18 mouse cellular contexts compared by ENCODE assay signal in the genomic region with DNA sequence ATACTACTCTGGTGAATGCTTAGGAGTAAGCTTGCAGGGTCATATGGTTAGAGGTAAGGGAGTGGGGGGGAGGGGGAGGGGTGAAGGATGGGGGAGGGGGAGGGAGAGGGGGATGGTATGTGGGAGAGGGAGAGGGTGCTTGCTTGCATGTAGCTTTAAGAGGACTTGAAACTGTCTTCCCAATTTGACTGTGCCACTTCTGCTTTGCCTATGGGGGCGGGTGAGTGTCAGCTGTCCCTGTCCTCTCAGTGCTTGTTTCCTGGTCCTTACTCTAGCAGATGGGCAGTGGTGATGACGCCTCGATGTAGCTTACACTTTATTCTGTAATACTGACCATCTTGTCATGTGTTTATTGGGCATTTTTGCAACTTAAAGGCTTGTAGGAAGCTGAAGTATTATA. TPM values are rescaled to one million over a fixed set of nuclear protein-coding genes. Genes with fewer than 3 reads are reported as not detected.
DNase-seq lines count a peak whose midpoint lies in the region; ATAC-seq and TF ChIP-seq lines count a peak whose summit lies in the region.
"Had no signal": no experiment of that assay in that cellular context is flagged by ENCODE, and none has a peak within 500 bp of the region (broad histone marks: within the 10 kb centered on the region; RNA-seq: fewer than 3 reads in every experiment).

No protein-coding gene starts in this region.

- no peak for TF ChIP-seq CTCF in lung, adult 2 months (IDR thresholded peaks at IDR 0.05; ENCODE audit: insufficient read depth, low read length)
- TF ChIP-seq CTCF in liver, adult 2 months (IDR thresholded peaks at IDR 0.05; ENCODE audit: low read depth, low read length), result no peak

- no peak overlapping the region for H3K9ac ChIP-seq in liver, adult 2 months (ENCODE audit: low read depth, low read length)
- no peak overlapping the region for H3K9ac ChIP-seq in midbrain, embryonic 11.5 days (ENCODE audit: low read length)
- H3K9ac ChIP-seq: hindbrain, embryonic 12.5 days had no signal

- no peak overlapping the region for H3K27ac ChIP-seq in liver, adult 2 months (replicated peaks; ENCODE audit: insufficient read depth, low read depth, low read length)
- H3K27ac ChIP-seq in midbrain, embryonic 11.5 days (ENCODE audit: low read depth, low read length), result no peak overlapping the region
- H3K27ac ChIP-seq: hindbrain, embryonic 12.5 days had no signal

- WGBS in lung, adult 2 months, result 76% methylated on average over 3 of the region's 3 CpGs
- 79% methylated on average over 3 of the region's 3 CpGs for WGBS in liver, adult 2 months
- 84% methylated on average over 3 of the region's 3 CpGs for WGBS in midbrain, embryonic 11.5 days

- no peak overlapping the region for H3K4me2 ChIP-seq in midbrain, embryonic 11.5 days
- H3K4me2 ChIP-seq: hindbrain, embryonic 12.5 days had no signal

- no peaks in the 10 kb centered on the region for H3K27me3 ChIP-seq in liver, adult 2 months (ENCODE audit: control insufficient read depth, insufficient read depth, low read length)
- H3K27me3 ChIP-seq in midbrain, embryonic 11.5 days (ENCODE audit: control insufficient read depth, insufficient read depth, low read length), result no peaks in the 10 kb centered on the region
- H3K27me3 ChIP-seq: hindbrain, embryonic 12.5 days had no signal

- ATAC-seq in megakaryocyte progenitor cell, adult 5-6 weeks (replicated peaks; ENCODE audit: poor library complexity), result peak; percentile 42
- no peak for ATAC-seq in midbrain, embryonic 11.5 days (ENCODE audit: low FRiP score)

- intact Hi-C loops in heart, postnatal 14 days (cut with DNase I), result no loop called here

- peaks cover 31% of the 10 kb centered on the region; the same call in 1 of the 2 replicates for H3K79me2 ChIP-seq in liver, adult 2 months (ENCODE audit: control insufficient read depth, insufficient read depth, low read length)

- H3K9me3 ChIP-seq in midbrain, embryonic 11.5 days (ENCODE audit: control insufficient read depth, low read length), result no peaks in the 10 kb centered on the region
- H3K9me3 ChIP-seq: hindbrain, embryonic 12.5 days had no signal

- no peak for TF ChIP-seq POLR2A in lung, adult 2 months (IDR thresholded peaks at IDR 0.05; ENCODE audit: borderline replicate concordance, extremely low read depth, low read depth, low read length)
- no peak for TF ChIP-seq POLR2A in liver, adult 2 months (IDR thresholded peaks at IDR 0.05; ENCODE audit: extremely low read depth, insufficient read depth, low read length)

- H3K4me3 ChIP-seq in lung, adult 2 months (replicated peaks; ENCODE audit: extremely low read depth, low read depth, low read length), result no peak overlapping the region
- H3K4me3 ChIP-seq in liver, adult 2 months (ENCODE audit: insufficient read depth, low read depth, low read length), result no peak overlapping the region
- no peak overlapping the region for H3K4me3 ChIP-seq in midbrain, embryonic 11.5 days (ENCODE audit: low read depth, low read length)
- H3K4me3 ChIP-seq: hindbrain, embryonic 12.5 days had no signal

- peaks cover 2% of the 10 kb centered on the region; the same call in 1 of the 2 replicates for H3K4me1 ChIP-seq in lung, adult 2 months (ENCODE audit: control insufficient read depth, insufficient read depth, low read length)
- no peaks in the 10 kb centered on the region; the same call in 1 of the 2 replicates for H3K4me1 ChIP-seq in liver, adult 2 months (ENCODE audit: control insufficient read depth, insufficient read depth, low read length)
- no peaks in the 10 kb centered on the region for H3K4me1 ChIP-seq in midbrain, embryonic 11.5 days (ENCODE audit: control insufficient read depth, insufficient read depth, low read length)
- H3K4me1 ChIP-seq: hindbrain, embryonic 12.5 days had no signal

- no peaks in the 10 kb centered on the region for H3K36me3 ChIP-seq in liver, adult 2 months (ENCODE audit: control insufficient read depth, insufficient read depth, low read length)
- no peaks in the 10 kb centered on the region for H3K36me3 ChIP-seq in midbrain, embryonic 11.5 days (ENCODE audit: control insufficient read depth, insufficient read depth, low read length)
- H3K36me3 ChIP-seq: hindbrain, embryonic 12.5 days had no signal

- DNase-seq in heart, adult 11 months, result peak; percentile 96
- DNase-seq in heart, postnatal 14 days, result no peak
- peak; percentile 19 for DNase-seq in lung, postnatal 25 days (ENCODE audit: low spot score)
- DNase-seq in lung, adult 2 months, result no peak
- DNase-seq in liver, adult 2 months (ENCODE audit: extremely low read depth, low read depth, low spot score), result peak; percentile 24
- DNase-seq in ovary, postnatal 36 days (ENCODE audit: low spot score), result no peak
- no peak for DNase-seq in midbrain, embryonic 11.5 days (ENCODE audit: low spot score, missing footprints)
- DNase-seq: cerebellum, adult 8-10 months; kidney, adult 8-10 months; thymus, adult 2 months had no signal

RNA-seq across cellular contexts. Expression of a gene that starts 14.3 kb away (rescaled TPM):
- total RNA-seq in heart, postnatal 14 days (2021), result 10 to 100 TPM; 31.6 to 36.5 TPM
- 4.3 and 6.9 TPM in 2 replicates for polyA plus RNA-seq in lung, adult 2 months (2012; rRNA removed)
- 17.1 and 18.9 TPM in 2 replicates for total RNA-seq in liver, adult 2 months (2014; rRNA removed)
- polyA plus RNA-seq in liver, adult 2 months (2012; rRNA removed), result 3.4 and 4.1 TPM in 2 replicates
- total RNA-seq in megakaryocyte progenitor cell, adult 5-6 weeks (2015), result 42.2 and 47.8 TPM in 2 replicates
- 21.8 and 24.6 TPM in 2 replicates for total RNA-seq in megakaryocyte progenitor cell, adult 5-6 weeks (2017)
- 27.6 and 28.9 TPM in 2 replicates for polyA plus RNA-seq in midbrain, embryonic 11.5 days (2014; fragmentation: Nextera tagmentation; extraction: Ambion mirVana)

RNA-seq across cellular contexts. Expression of a gene that starts 14.4 kb away (rescaled TPM):
- 10 to 100 TPM; 51.4 to 52.1 TPM for total RNA-seq in heart, postnatal 14 days (2021)
- 5.9 and 9.6 TPM in 2 replicates for polyA plus RNA-seq in lung, adult 2 months (2012; rRNA removed)
- total RNA-seq in liver, adult 2 months (2014; rRNA removed), result 22.7 and 33.8 TPM in 2 replicates
- 4.9 and 6.7 TPM in 2 replicates for polyA plus RNA-seq in liver, adult 2 months (2012; rRNA removed)
- 52.8 and 64.3 TPM in 2 replicates for total RNA-seq in megakaryocyte progenitor cell, adult 5-6 weeks (2015)
- 42.6 and 51.7 TPM in 2 replicates for total RNA-seq in megakaryocyte progenitor cell, adult 5-6 weeks (2017)
- 176 and 188 TPM in 2 replicates for polyA plus RNA-seq in midbrain, embryonic 11.5 days (2014; fragmentation: Nextera tagmentation; extraction: Ambion mirVana)

RNA-seq across cellular contexts. Expression of a gene that starts 54.5 kb away (rescaled TPM):
- not detected for total RNA-seq in heart, postnatal 14 days (2021)
- 7.4 TPM in 1 of 2 replicates, not detected in the other for polyA plus RNA-seq in lung, adult 2 months (2012; rRNA removed)
- not detected in 2 replicates for total RNA-seq in liver, adult 2 months (2014; rRNA removed)
- not detected in 2 replicates for polyA plus RNA-seq in liver, adult 2 months (2012; rRNA removed)
- total RNA-seq in megakaryocyte progenitor cell, adult 5-6 weeks (2015), result not detected in 2 replicates
- not detected in 2 replicates for total RNA-seq in megakaryocyte progenitor cell, adult 5-6 weeks (2017)
- polyA plus RNA-seq in midbrain, embryonic 11.5 days (2014; fragmentation: Nextera tagmentation; extraction: Ambion mirVana), result not detected in 2 replicates
- total RNA-seq: heart, adult 18-20 months; layer of hippocampus, adult 18-20 months had no signal
- polyA plus RNA-seq: brain, embryonic 14.5 days; forebrain, embryonic 11.5 days; hindbrain, embryonic 12.5 days; limb, embryonic 11.5 days; small intestine, adult 2 months; thymus, adult 2 months had no signal

Comparison
In these comparisons a context has a peak if more than half of its experiments do, and no peak if none do; other contexts are left out.
1. DNase-seq: peak in heart, adult 11 months (single experiment), lung, postnatal 25 days (single experiment) and liver, adult 2 months (single experiment); none in heart, postnatal 14 days (0 of 2), lung, adult 2 months (single experiment), ovary, postnatal 36 days (single experiment) and midbrain, embryonic 11.5 days (single experiment).